Mouse (Mus musculus) CH12.LX (cell line): ENCODE measurements around the gene Sstr3. TPM values are rescaled to one million over a fixed set of nuclear protein-coding genes. Genes with fewer than 3 reads are reported as not detected.

ENCODE experiments used
- DNase-seq: peaks from one replicate; pipeline ENCODE4 v3.0.0-alpha.2; 2013; ENCODE audit errors: extremely low read depth
- H3K27ac ChIP-seq: 2 replicates; pipeline ENCODE4 v1.5.1; 2012; ENCODE audit warnings: low read depth, mild to moderate bottlenecking, control low read depth, moderate library complexity; ENCODE audit not compliant: insufficient read depth
- H3K27me3 ChIP-seq: replicated peaks from 2 replicates; pipeline ENCODE3; 2012; ENCODE audit warnings: inconsistent platforms
- H3K36me3 ChIP-seq, 2 experiments: replicated peaks in 1 of 2; 2 replicates each; pipeline versions ENCODE3 to v1.6.1; 2012; ENCODE audit warnings: inconsistent platforms in 1 of 2, low read length in 1 of 2, mild to moderate bottlenecking in 1 of 2, mixed read lengths in 1 of 2, moderate library complexity in 1 of 2; ENCODE audit not compliant: control insufficient read depth in 1 of 2, insufficient read depth in 1 of 2
- H3K4me1 ChIP-seq, 2 experiments: 2 replicates each; pipeline ENCODE4 v1.6.1; 2012; ENCODE audit warnings: inconsistent platforms in 1 of 2, moderate library complexity in 1 of 2; ENCODE audit not compliant: insufficient read depth in 2 of 2, control insufficient read depth in 1 of 2
- H3K4me2 ChIP-seq: 2 replicates; pipeline ENCODE4 v1.6.1; 2012; ENCODE audit warnings: low read depth, mild to moderate bottlenecking, control low read depth; ENCODE audit not compliant: poor library complexity, insufficient read depth, severe bottlenecking
- H3K4me3 ChIP-seq, 3 experiments: fragments of 150-350 bp in 1 of 3; sonication (generic) in 1 of 3; replicated peaks in 1 of 3; 2 replicates each; pipeline versions ENCODE3 to v1.5.1; 2011 to 2012; ENCODE audit warnings: low read depth in 2 of 3, low read length in 2 of 3, mild to moderate bottlenecking in 2 of 3, moderate library complexity in 2 of 3, control low read depth in 1 of 3, improper control_type of control experiment in 1 of 3, inconsistent platforms in 1 of 3, mixed read lengths in 1 of 3; ENCODE audit not compliant: poor library complexity in 1 of 3
- H3K79me2 ChIP-seq: replicated peaks from 2 replicates; pipeline ENCODE4 v1.6.1; 2012; ENCODE audit warnings: mild to moderate bottlenecking, moderate library complexity; ENCODE audit not compliant: control insufficient read depth, poor library complexity, insufficient read depth, severe bottlenecking; ENCODE audit errors: extremely low read depth
- H3K9ac ChIP-seq: 2 replicates; pipeline ENCODE4 v1.6.1; 2012; ENCODE audit warnings: low read depth, mild to moderate bottlenecking, control low read depth, moderate library complexity; ENCODE audit not compliant: insufficient read depth
- H3K9me3 ChIP-seq: replicated peaks from 2 replicates; pipeline ENCODE3; 2012; ENCODE audit warnings: low read length, inconsistent platforms, mixed read lengths
- BHLHE40 ChIP-seq: IDR thresholded peaks from 2 replicates; pipeline ENCODE4 v1.6.1; 2011; ENCODE audit warnings: mild to moderate bottlenecking, low read depth, low read length, improper control_type of control experiment
- CHD2 ChIP-seq: IDR thresholded peaks from 2 replicates; pipeline ENCODE4 v1.6.1; 2011; ENCODE audit warnings: low read length, improper control_type of control experiment
- CTCF ChIP-seq, 2 experiments: IDR thresholded peaks in 1 of 2; conservative IDR thresholded peaks in 1 of 2; 2 replicates each; pipeline ENCODE4 v1.5.1; 2011 to 2012; ENCODE audit warnings: low read depth in 2 of 2, low read length in 2 of 2, improper control_type of control experiment in 1 of 2, inconsistent platforms in 1 of 2, mild to moderate bottlenecking in 1 of 2, moderate library complexity in 1 of 2
- E2F4 ChIP-seq: IDR thresholded peaks from 2 replicates; pipeline ENCODE4 v1.6.1; 2011; ENCODE audit warnings: low read depth, low read length, improper control_type of control experiment; ENCODE audit not compliant: insufficient replicate concordance
- ELF1 ChIP-seq: IDR thresholded peaks from 2 replicates; pipeline ENCODE4 v1.6.1; 2014; ENCODE audit warnings: low read depth, mild to moderate bottlenecking, inconsistent platforms, low read length, improper control_type of control experiment
- GABPA ChIP-seq: IDR thresholded peaks from 2 replicates; pipeline ENCODE4 v1.6.1; 2012; ENCODE audit warnings: low read depth, low read length, improper control_type of control experiment, inconsistent platforms; ENCODE audit not compliant: insufficient replicate concordance
- HCFC1 ChIP-seq: IDR thresholded peaks from 2 replicates; pipeline ENCODE4 v1.6.1; 2012; ENCODE audit warnings: low read depth, mild to moderate bottlenecking, inconsistent platforms, low read length, improper control_type of control experiment
- IRF4 ChIP-seq: IDR thresholded peaks from 2 replicates; pipeline ENCODE4 v1.6.1; 2014; ENCODE audit warnings: low read depth, mild to moderate bottlenecking, inconsistent platforms, low read length, improper control_type of control experiment
- JUN ChIP-seq: IDR thresholded peaks from 2 replicates; pipeline ENCODE4 v1.6.1; 2011; ENCODE audit warnings: low read depth, mild to moderate bottlenecking, low read length, improper control_type of control experiment, moderate library complexity; ENCODE audit not compliant: insufficient read depth
- JUND ChIP-seq: conservative IDR thresholded peaks from 2 replicates; pipeline ENCODE4 v1.6.1; 2011; ENCODE audit warnings: low read depth, low read length, improper control_type of control experiment
- MAZ ChIP-seq: IDR thresholded peaks from 2 replicates; pipeline ENCODE4 v1.6.1; 2012; ENCODE audit warnings: low read depth, mild to moderate bottlenecking, inconsistent platforms, low read length, improper control_type of control experiment, moderate library complexity
- MEF2A ChIP-seq: IDR thresholded peaks from 2 replicates; pipeline ENCODE4 v1.6.1; 2014; ENCODE audit warnings: low read depth, mild to moderate bottlenecking, inconsistent platforms, low read length, improper control_type of control experiment, borderline replicate concordance
- MXI1 ChIP-seq: IDR thresholded peaks from 2 replicates; pipeline ENCODE4 v1.6.1; 2011; ENCODE audit warnings: mild to moderate bottlenecking, low read depth, low read length, improper control_type of control experiment
- NELFE ChIP-seq: IDR thresholded peaks from 2 replicates; pipeline ENCODE4 v1.6.1; 2011; ENCODE audit warnings: low read depth, low read length, improper control_type of control experiment
- NRF1 ChIP-seq: IDR thresholded peaks from 2 replicates; pipeline ENCODE4 v1.6.1; 2014; ENCODE audit warnings: low read depth, mild to moderate bottlenecking, inconsistent platforms, low read length, improper control_type of control experiment, moderate library complexity
- PAX5 ChIP-seq: IDR thresholded peaks from 2 replicates; pipeline ENCODE4 v1.6.1; 2012; ENCODE audit warnings: low read length, inconsistent platforms, mixed read lengths
- POLR2A ChIP-seq: IDR thresholded peaks from 2 replicates; pipeline ENCODE4 v1.6.1; 2011; ENCODE audit warnings: low read depth, mild to moderate bottlenecking, improper control_type of control experiment, low read length
- RAD21 ChIP-seq: IDR thresholded peaks from 2 replicates; pipeline ENCODE4 v1.6.1; 2011; ENCODE audit warnings: low read depth, mild to moderate bottlenecking, low read length, improper control_type of control experiment, moderate library complexity
- RCOR1 ChIP-seq: conservative IDR thresholded peaks from 2 replicates; pipeline ENCODE4 v1.6.1; 2012; ENCODE audit warnings: low read depth, mild to moderate bottlenecking, inconsistent platforms, low read length, improper control_type of control experiment
- TBP ChIP-seq: conservative IDR thresholded peaks from 2 replicates; pipeline ENCODE4 v1.6.1; 2011; ENCODE audit warnings: low read depth, low read length, improper control_type of control experiment
- TCF12 ChIP-seq: IDR thresholded peaks from 2 replicates; pipeline ENCODE4 v1.6.1; 2014; ENCODE audit warnings: low read depth, mild to moderate bottlenecking, inconsistent platforms, low read length, improper control_type of control experiment
- ZC3H11A ChIP-seq: IDR thresholded peaks from 2 replicates; pipeline ENCODE4 v1.6.1; 2012; ENCODE audit warnings: low read depth, mild to moderate bottlenecking, inconsistent platforms, low read length, improper control_type of control experiment
- ZMIZ1 ChIP-seq: IDR thresholded peaks from 2 replicates; pipeline ENCODE4 v1.6.1; 2012; ENCODE audit warnings: low read depth, mild to moderate bottlenecking, inconsistent platforms, low read length, improper control_type of control experiment
- ZNF384 ChIP-seq: IDR thresholded peaks from 2 replicates; pipeline ENCODE4 v1.6.1; 2012; ENCODE audit warnings: low read depth, low read length, improper control_type of control experiment, inconsistent platforms
- dilution Hi-C: fragments of 300-500 bp; cut with MboI; formaldehyde crosslinking; loops from 2 replicates; pipeline ENCODE4 v1.14.3; 2020; ENCODE audit warnings: low sequenced_read_pairs; ENCODE audit not compliant: extremely low pct_unique_long_range_greater_than_20kb, extremely low pct_ligation_motif_present
- in situ Hi-C: fragments of 300-500 bp; cut with MboI; formaldehyde crosslinking; loops from 3 replicates; pipeline ENCODE4 v1.14.3; 2019; ENCODE audit warnings: low sequenced_read_pairs, low pct_ligation_motif_present, low pct_unique_long_range_greater_than_20kb, mixed read lengths
- polyA plus RNA-seq: library from polyadenylated mRNA; unstranded; fragments of >175 nt; gene quantifications from 2 replicates; pipeline ENCODE4 v1.2.1, GENCODE M21; 2012; ENCODE audit warnings: low read depth; ENCODE audit not compliant: insufficient read length
- total RNA-seq, 2 experiments: library from RNA; depleted of rRNA; stranded (reverse); fragments of 300-350 nt in 1 of 2; fragments of >200 nt in 1 of 2; gene quantifications; 2 replicates each; pipeline ENCODE4 v1.2.3; 2012 to 2014

Gene Sstr3
- total and polyA plus RNA-seq, 3 experiments, result 0.36 TPM; not detected in 2

GRCm38 (mm10) chr15:78489906-78490305 is 54.6 kb downstream of the Sstr3 start:
- TF ChIP-seq RCOR1 (no peak), MAZ (no peak), JUND (no peak), CHD2 (no peak), PAX5 (no peak), E2F4 (no peak), NELFE (no peak), ZC3H11A (no peak), MXI1 (no peak), POLR2A (no peak), IRF4 (no peak), GABPA (no peak)
- Histone ChIP-seq H3K4me3 (no peak overlapping the region), H3K27me3 (no peaks in the 10 kb centered on the region), H3K27ac (no peak overlapping the region), H3K79me2 (no peaks in the 10 kb centered on the region), H3K9me3 (peaks cover 7% of the 10 kb centered on the region), H3K36me3 (peaks cover 62 to 77% of the 10 kb centered on the region in 2 experiments), H3K9ac (no peak overlapping the region), H3K4me1 (peaks cover 13 to 30% of the 10 kb centered on the region in 2 experiments), H3K4me2 (no peak overlapping the region)
- DNase-seq, result no peak
- dilution Hi-C loops (no loop called here), in situ Hi-C loops (no loop called here)

DNA sequence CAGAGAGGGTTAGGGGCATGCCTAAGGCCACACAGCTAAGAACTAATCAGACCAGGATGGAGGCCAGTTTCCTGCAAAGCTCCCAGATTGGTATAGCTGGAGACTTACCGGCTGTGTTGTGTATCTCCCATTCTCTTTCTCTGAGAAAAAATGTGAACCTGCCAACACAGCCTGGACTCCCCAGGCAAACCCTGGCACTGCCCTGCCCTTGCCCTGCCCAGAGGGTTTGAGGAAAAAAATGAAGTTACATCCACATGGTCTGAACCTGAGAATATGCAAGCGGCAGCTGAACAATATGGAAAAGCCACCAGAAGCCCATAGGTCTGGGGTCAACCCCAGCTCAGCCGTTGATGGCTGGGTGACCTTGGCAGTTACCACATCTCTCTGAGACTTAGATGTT is 55.2 kb downstream of the Sstr3 start:
- H3K27ac ChIP-seq, result no peak overlapping the region
- no peaks in the 10 kb centered on the region for H3K79me2 ChIP-seq
- no peak overlapping the region for H3K4me3 ChIP-seq
- no peak for TF ChIP-seq POLR2A
- TF ChIP-seq TCF12, result no peak
- TF ChIP-seq HCFC1, result no peak
- no peak for TF ChIP-seq PAX5
- TF ChIP-seq CTCF (conservative IDR thresholded peaks at IDR 0.05 in 1 of 2, IDR thresholded peaks at IDR 0.05 in 1 of 2; ENCODE audit: low read depth in 2 of 2, low read length in 2 of 2), result no peak
- no peak for TF ChIP-seq ZMIZ1
- no peak for TF ChIP-seq GABPA
- TF ChIP-seq JUND, result no peak
- TF ChIP-seq BHLHE40, result no peak
- TF ChIP-seq MEF2A, result no peak
- TF ChIP-seq IRF4, result no peak
- no peak for TF ChIP-seq NELFE
- no peak for TF ChIP-seq TBP
- TF ChIP-seq NRF1, result no peak
- no peak for TF ChIP-seq ELF1
- TF ChIP-seq CHD2, result no peak
- TF ChIP-seq RAD21, result no peak
- no peak for TF ChIP-seq ZNF384
- no peak for TF ChIP-seq JUN
- TF ChIP-seq, all 38 proteins: peak for 0
- Histone ChIP-seq H3K36me3 (peaks cover 68 to 84% of the 10 kb centered on the region in 2 experiments), H3K27me3 (no peaks in the 10 kb centered on the region), H3K9me3 (peaks cover 7% of the 10 kb centered on the region), H3K4me2 (no peak overlapping the region), H3K9ac (no peak overlapping the region), H3K4me1 (peaks cover 11 to 25% of the 10 kb centered on the region in 2 experiments)
- DNase-seq, result no peak
- in situ Hi-C loops (no loop called here), dilution Hi-C loops (no loop called here)
